Mouse (Mus musculus): ENCODE measurements around the gene Trpm8. TPM values are rescaled to one million over a fixed set of nuclear protein-coding genes. Genes with fewer than 3 reads are reported as not detected.

Gene Trpm8
- polyA plus RNA-seq, 1 experiment from 2014 or later, result not detected

DNA sequence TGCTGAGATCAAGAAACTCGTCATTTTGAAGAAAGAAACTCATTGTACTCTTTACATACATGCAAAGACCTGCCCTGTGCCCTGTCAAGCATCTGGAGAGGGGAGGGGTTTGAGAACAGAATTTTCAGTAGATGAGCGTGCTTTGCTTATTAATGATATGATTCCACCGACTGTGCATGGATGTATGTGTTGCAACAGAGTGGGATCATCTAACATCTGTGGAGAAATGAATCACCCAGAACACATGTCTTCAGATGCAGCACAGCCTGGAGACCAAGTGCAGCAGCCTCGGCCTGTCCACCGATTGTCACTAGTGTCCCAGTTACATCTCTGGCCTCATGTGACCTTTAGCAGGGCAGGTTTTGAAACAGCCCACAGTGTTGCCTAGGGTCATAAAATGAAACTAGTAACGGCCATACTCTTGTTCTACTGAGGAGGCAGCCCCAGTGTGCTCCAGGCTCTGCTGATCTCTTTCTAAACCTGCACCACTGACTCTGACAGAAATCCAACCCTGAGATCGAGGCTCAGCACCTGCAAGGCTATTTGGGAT is 145.5 kb downstream of the Trpm8 start:
- WGBS, result 71% methylated on average over 7 of the region's 7 CpGs
- no peak overlapping the region for H3K27ac ChIP-seq (ENCODE audit: low read depth, low read length)
- ATAC-seq (ENCODE audit: low FRiP score), result no peak

GRCm38 (mm10) chr1:88424602-88425252 is 147.3 kb downstream of the Trpm8 start:
- no peak overlapping the region for H3K27ac ChIP-seq (ENCODE audit: low read depth, low read length)
- H3K27me3 ChIP-seq (ENCODE audit: control insufficient read depth, insufficient read depth, low read length), result no peaks in the 10 kb centered on the region
- DNase-seq (ENCODE audit: low spot score) (peak; percentile 91), ATAC-seq (ENCODE audit: low FRiP score) (no peak)
- H3K4me3 ChIP-seq (ENCODE audit: low read depth, low read length), result no peak overlapping the region
- no peaks in the 10 kb centered on the region for H3K9me3 ChIP-seq (ENCODE audit: control insufficient read depth, low read length)
- H3K4me1 ChIP-seq (replicated peaks; ENCODE audit: control insufficient read depth, insufficient read depth, low read length), result no peaks in the 10 kb centered on the region
- H3K36me3 ChIP-seq (ENCODE audit: control insufficient read depth, insufficient read depth, low read length), result no peaks in the 10 kb centered on the region
- 22% methylated on average over 8 of the region's 8 CpGs for WGBS
- 0 out of 2 replicates have a peak overlapping the region, but pooled peaks have one; percentile 24 for H3K9ac ChIP-seq (ENCODE audit: low read depth, low read length)
- no peak overlapping the region for H3K4me2 ChIP-seq (replicated peaks; ENCODE audit: low read depth, low read length)

More for the DNA sequence above, 145.5 kb downstream of the Trpm8 start:
- H3K4me1 ChIP-seq (replicated peaks; ENCODE audit: control insufficient read depth, insufficient read depth, low read length), result no peaks in the 10 kb centered on the region
- no peaks in the 10 kb centered on the region for H3K9me3 ChIP-seq (ENCODE audit: control insufficient read depth, low read length)
- no peak for DNase-seq (ENCODE audit: low spot score)
- H3K36me3 ChIP-seq (ENCODE audit: control insufficient read depth, insufficient read depth, low read length), result no peaks in the 10 kb centered on the region
- no peaks in the 10 kb centered on the region for H3K27me3 ChIP-seq (ENCODE audit: control insufficient read depth, insufficient read depth, low read length)
- H3K4me3 ChIP-seq (ENCODE audit: low read depth, low read length), result no peak overlapping the region
- H3K9ac ChIP-seq (ENCODE audit: low read depth, low read length), result no peak overlapping the region
- no peak overlapping the region for H3K4me2 ChIP-seq (replicated peaks; ENCODE audit: low read depth, low read length)

DNA sequence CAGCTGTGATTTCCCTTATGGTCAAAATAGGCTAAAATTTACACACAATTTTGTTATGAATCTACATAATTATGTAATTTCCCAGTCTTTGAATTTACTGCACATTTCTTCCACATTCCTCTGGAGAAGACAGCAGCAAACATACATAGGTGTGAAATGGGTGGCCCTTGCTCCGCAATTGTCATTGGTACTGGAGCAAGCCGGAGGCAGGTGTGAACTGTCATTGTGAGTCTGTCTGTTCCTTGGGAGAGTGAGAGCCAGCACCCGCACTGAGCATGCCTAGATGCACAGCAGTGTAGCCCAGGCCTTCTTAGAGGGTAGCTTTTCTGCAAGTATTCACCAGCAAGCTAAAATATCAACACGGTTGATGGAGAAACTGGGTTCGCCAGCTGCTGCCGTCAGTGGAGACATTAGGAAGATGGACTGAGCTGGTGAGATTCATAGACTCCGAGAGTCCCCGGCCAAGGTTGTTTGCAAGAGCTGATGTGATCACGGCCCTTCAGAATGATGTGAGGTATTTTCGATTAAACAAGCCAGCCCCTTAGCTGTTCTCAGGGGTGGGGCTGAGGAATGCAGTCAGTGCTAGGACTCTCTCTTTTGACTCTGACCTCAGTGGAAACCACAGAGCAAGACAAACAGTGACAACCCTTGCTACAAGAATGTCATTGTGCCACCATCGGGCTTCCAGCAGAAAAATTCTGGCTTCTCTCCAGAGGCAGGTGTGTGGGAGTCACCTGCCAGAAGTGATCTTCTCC is 150.7 kb downstream of the Trpm8 start:
- ATAC-seq (ENCODE audit: low FRiP score) (no peak), DNase-seq (ENCODE audit: low spot score) (no peak)
- H3K4me3 ChIP-seq (ENCODE audit: low read depth, low read length), result no peak overlapping the region
- H3K9ac ChIP-seq (ENCODE audit: low read depth, low read length), result no peak overlapping the region
- H3K27me3 ChIP-seq (ENCODE audit: control insufficient read depth, insufficient read depth, low read length), result no peaks in the 10 kb centered on the region
- H3K27ac ChIP-seq (ENCODE audit: low read depth, low read length), result no peak overlapping the region
- no peaks in the 10 kb centered on the region for H3K4me1 ChIP-seq (replicated peaks; ENCODE audit: control insufficient read depth, insufficient read depth, low read length)
- H3K9me3 ChIP-seq (ENCODE audit: control insufficient read depth, low read length), result no peaks in the 10 kb centered on the region
- H3K36me3 ChIP-seq (ENCODE audit: control insufficient read depth, insufficient read depth, low read length), result no peaks in the 10 kb centered on the region
- H3K4me2 ChIP-seq (replicated peaks; ENCODE audit: low read depth, low read length), result no peak overlapping the region
- 90% methylated on average over 11 of the region's 11 CpGs for WGBS

DNA sequence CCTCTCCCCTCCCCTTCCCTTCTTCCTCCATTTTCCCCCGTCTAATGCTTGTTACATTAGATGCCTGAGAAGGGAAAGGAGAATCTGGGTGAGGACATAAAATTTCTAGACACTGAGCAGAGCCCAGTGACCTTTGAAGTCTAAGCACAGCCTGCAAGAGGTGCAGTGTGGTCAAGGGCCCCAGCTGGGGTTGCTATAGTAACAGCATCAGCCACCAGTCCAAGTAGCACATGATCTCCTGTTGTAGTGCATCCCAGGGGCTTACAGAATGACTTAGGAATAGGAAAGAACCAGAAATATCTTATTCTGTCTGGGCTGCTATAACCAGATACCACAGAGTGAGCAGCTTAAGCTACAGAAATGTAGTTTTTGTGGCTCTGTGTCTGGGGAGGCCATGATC is 152.0 kb downstream of the Trpm8 start:
- Histone ChIP-seq H3K27me3 (ENCODE audit: control insufficient read depth, insufficient read depth, low read length) (no peaks in the 10 kb centered on the region), H3K4me2 (replicated peaks; ENCODE audit: low read depth, low read length) (no peak overlapping the region), H3K4me3 (ENCODE audit: low read depth, low read length) (no peak overlapping the region), H3K36me3 (ENCODE audit: control insufficient read depth, insufficient read depth, low read length) (no peaks in the 10 kb centered on the region), H3K4me1 (replicated peaks; ENCODE audit: control insufficient read depth, insufficient read depth, low read length) (no peaks in the 10 kb centered on the region), H3K9ac (ENCODE audit: low read depth, low read length) (no peak overlapping the region), H3K9me3 (ENCODE audit: control insufficient read depth, low read length) (no peaks in the 10 kb centered on the region), H3K27ac (ENCODE audit: low read depth, low read length) (no peak overlapping the region)
- ATAC-seq (ENCODE audit: low FRiP score) (no peak), DNase-seq (ENCODE audit: low spot score) (no peak)
- WGBS, result 44% methylated on average over 1 of the region's 1 CpGs

GRCm38 (mm10) chr1:88431262-88431661 is 153.8 kb downstream of the Trpm8 start:
- Histone ChIP-seq H3K27ac (ENCODE audit: low read depth, low read length) (no peak overlapping the region), H3K4me1 (replicated peaks; ENCODE audit: control insufficient read depth, insufficient read depth, low read length) (no peaks in the 10 kb centered on the region), H3K9ac (ENCODE audit: low read depth, low read length) (no peak overlapping the region), H3K36me3 (ENCODE audit: control insufficient read depth, insufficient read depth, low read length) (no peaks in the 10 kb centered on the region), H3K27me3 (ENCODE audit: control insufficient read depth, insufficient read depth, low read length) (no peaks in the 10 kb centered on the region), H3K4me3 (ENCODE audit: low read depth, low read length) (no peak overlapping the region), H3K4me2 (replicated peaks; ENCODE audit: low read depth, low read length) (no peak overlapping the region), H3K9me3 (ENCODE audit: control insufficient read depth, low read length) (no peaks in the 10 kb centered on the region)
- ATAC-seq (ENCODE audit: low FRiP score), result no peak
- WGBS, result 90% methylated on average over 4 of the region's 4 CpGs
- DNase-seq (ENCODE audit: low spot score), result no peak

GRCm38 (mm10) chr1:88432601-88433000 is 155.1 kb downstream of the Trpm8 start:
- Histone ChIP-seq H3K27ac (ENCODE audit: low read depth, low read length) (no peak overlapping the region), H3K4me1 (replicated peaks; ENCODE audit: control insufficient read depth, insufficient read depth, low read length) (no peaks in the 10 kb centered on the region), H3K9me3 (ENCODE audit: control insufficient read depth, low read length) (no peaks in the 10 kb centered on the region), H3K36me3 (ENCODE audit: control insufficient read depth, insufficient read depth, low read length) (no peaks in the 10 kb centered on the region), H3K4me3 (ENCODE audit: low read depth, low read length) (no peak overlapping the region), H3K4me2 (replicated peaks; ENCODE audit: low read depth, low read length) (no peak overlapping the region), H3K27me3 (ENCODE audit: control insufficient read depth, insufficient read depth, low read length) (no peaks in the 10 kb centered on the region), H3K9ac (ENCODE audit: low read depth, low read length) (no peak overlapping the region)
- DNase-seq (ENCODE audit: low spot score) (no peak), ATAC-seq (ENCODE audit: low FRiP score) (no peak)
- WGBS, result 55% methylated on average over 3 of the region's 3 CpGs

DNA sequence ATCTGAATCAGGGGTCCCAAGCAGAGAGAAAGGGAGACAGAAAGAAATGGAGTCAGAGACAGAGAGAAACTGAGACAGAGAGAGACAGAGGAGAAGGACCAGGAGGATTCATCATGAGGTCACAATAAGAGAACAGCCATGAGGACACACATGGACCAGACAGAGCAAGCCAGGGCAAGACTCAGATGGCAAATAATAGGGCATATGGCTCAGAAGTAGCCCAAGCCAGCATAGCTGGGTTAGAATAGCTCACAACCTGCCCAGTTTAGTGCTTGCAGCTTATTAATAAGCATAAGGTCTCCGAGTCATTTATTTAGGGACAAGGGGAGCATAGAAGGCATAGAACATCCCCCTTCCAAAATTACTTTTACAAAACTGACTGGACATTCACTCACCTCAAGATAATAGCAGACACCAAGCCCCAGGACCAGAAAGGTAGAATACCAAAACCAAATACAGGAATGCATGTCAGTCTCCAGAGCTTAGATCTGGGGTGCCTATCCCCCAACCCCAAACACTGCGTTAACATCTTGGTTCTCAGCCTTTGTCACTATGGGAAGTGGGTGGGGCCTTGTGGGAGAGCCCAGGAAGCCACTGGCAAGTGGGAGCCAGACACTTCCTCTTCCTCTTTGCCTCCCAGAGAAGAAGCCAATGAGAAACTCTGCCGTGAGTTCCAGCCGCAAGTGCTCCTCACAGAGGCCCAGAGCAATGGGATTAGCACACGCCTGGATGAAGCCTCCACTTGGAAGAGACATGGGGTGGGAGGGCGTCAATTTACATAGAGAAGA is 155.8 kb downstream of the Trpm8 start:
- 71% methylated on average over 6 of the region's 6 CpGs for WGBS
- DNase-seq (ENCODE audit: low spot score), result no peak

DNA sequence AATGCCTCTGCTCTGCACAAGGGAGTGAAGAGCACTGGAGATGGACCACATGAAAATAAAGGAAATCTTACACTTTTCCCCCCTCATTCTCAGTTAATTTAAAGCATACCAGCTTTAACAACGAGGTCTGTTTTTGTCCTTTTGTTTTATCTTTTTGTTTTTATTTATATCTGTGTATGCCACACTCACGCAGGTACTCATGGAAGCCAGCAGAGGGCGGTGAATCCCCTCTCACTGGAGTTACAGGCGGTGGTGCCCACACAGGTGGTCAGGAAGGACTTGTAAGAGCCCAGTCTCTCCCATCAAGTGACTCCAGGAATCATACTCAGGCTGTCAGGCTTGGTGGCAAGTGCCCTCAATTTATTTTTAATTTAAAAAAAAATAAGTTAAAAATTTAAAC is 156.6 kb downstream of the Trpm8 start:
- Histone ChIP-seq H3K36me3 (ENCODE audit: control insufficient read depth, insufficient read depth, low read length) (no peaks in the 10 kb centered on the region), H3K9ac (ENCODE audit: low read depth, low read length) (no peak overlapping the region), H3K4me3 (ENCODE audit: low read depth, low read length) (no peak overlapping the region), H3K27me3 (ENCODE audit: control insufficient read depth, insufficient read depth, low read length) (no peaks in the 10 kb centered on the region), H3K4me2 (replicated peaks; ENCODE audit: low read depth, low read length) (no peak overlapping the region), H3K4me1 (replicated peaks; ENCODE audit: control insufficient read depth, insufficient read depth, low read length) (no peaks in the 10 kb centered on the region), H3K27ac (ENCODE audit: low read depth, low read length) (no peak overlapping the region), H3K9me3 (ENCODE audit: control insufficient read depth, low read length) (no peaks in the 10 kb centered on the region)
- DNase-seq (ENCODE audit: low spot score) (no peak), ATAC-seq (ENCODE audit: low FRiP score) (no peak)
- WGBS, result 72% methylated on average over 4 of the region's 4 CpGs

More for the DNA sequence above, 155.8 kb downstream of the Trpm8 start:
- no peak overlapping the region for H3K9ac ChIP-seq (ENCODE audit: low read depth, low read length)
- no peaks in the 10 kb centered on the region for H3K4me1 ChIP-seq (replicated peaks; ENCODE audit: control insufficient read depth, insufficient read depth, low read length)
- no peaks in the 10 kb centered on the region for H3K9me3 ChIP-seq (ENCODE audit: control insufficient read depth, low read length)
- no peaks in the 10 kb centered on the region for H3K36me3 ChIP-seq (ENCODE audit: control insufficient read depth, insufficient read depth, low read length)
- H3K27me3 ChIP-seq (ENCODE audit: control insufficient read depth, insufficient read depth, low read length), result no peaks in the 10 kb centered on the region
- H3K4me3 ChIP-seq (ENCODE audit: low read depth, low read length), result no peak overlapping the region
- no peak for ATAC-seq (ENCODE audit: low FRiP score)
- H3K4me2 ChIP-seq (replicated peaks; ENCODE audit: low read depth, low read length), result no peak overlapping the region
- H3K27ac ChIP-seq (ENCODE audit: low read depth, low read length), result no peak overlapping the region
